Mouse (Mus musculus) urinary bladder, postnatal 10 days (tissue): ENCODE measurements around the gene Jam3.
"Not testable (repeated sequence)": the region's sequence is repeated elsewhere in the genome, so short reads cannot be mapped to it uniquely, and the experiment has no call there.

Experiments
- DNase-seq: peaks from one replicate; pipeline ENCODE4 v3.0.0; 2022; ENCODE audit warnings: low spot score

Jam3 gene

DNA sequence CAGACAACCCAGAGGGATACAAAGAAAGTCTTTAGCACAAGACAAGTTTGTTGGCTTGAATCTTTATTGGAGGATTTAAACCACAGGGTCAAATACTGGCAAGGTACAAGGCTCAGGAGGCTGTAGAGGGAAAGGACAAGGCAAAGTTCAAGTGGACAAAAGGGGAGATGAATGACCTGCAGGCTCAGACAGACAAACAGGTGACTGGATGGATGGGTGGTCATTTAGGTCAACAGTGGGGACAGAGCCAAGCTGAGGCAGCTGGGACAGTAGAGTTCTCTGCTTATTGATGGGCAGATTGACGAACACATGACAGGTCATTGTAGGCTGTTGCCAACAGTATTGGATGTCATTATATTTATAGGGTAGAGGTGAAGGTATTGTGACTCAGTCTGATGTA is 11.8 kb upstream of the Jam3 start:
- DNase-seq, result no peak

DNA sequence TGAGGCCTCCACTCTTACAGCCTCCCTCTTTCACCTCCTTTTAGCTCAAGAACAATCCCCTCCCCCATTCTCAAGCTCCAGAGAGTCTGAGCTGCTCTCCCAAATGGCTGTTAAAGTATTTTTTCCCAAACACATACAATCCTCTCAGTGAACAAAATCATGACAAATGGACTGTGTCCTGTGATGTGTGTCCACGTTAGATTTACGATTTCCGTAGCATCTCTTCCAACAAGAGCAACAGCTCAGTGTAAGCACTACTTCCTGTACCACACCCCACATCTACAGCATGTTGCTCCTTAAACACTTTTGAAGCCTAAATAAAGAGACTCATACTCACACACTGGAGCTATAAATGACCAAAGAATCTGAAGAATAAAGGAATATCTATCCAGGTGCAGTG is 10.4 kb upstream of the Jam3 start:
- DNase-seq, result no peak

DNA sequence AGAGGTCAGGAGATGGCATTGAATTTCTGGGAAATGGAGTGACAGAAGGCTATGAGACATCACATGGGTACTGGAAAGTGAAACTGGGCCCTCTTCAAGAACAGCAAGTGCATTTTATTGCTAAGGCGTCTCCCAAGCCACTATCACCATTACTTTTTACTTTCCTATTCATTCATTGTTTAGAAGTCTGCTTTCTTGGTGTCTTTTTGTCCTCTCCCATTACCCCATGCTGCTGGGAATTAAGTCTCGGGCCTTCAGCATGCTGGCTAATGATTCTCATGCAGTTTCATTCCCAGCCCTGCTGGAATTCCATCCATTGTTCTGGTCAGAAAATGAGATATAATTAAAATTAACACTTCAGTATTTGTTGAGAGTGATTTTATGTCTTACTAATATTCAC is 9.7 kb upstream of the Jam3 start:
- no peak for DNase-seq

DNA sequence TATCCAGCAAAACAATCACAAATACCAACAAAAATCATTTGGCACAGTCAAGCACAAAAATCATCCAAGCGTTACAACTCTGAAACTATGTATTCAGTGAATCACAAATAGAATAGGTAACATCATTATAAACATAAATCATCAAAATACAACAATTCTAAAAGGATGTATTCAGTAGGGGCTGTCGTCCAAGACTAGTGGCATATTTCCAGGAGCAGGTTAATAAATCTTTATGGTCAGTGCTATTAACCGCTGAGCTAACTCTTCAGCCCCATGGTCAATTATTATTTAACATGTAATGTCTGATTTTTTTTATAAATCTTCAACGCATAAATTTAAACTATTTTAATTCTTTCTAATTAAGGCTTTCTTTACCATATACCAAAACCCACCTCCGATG is 8.4 kb upstream of the Jam3 start:
- DNase-seq, result not testable (repeated sequence)

DNA sequence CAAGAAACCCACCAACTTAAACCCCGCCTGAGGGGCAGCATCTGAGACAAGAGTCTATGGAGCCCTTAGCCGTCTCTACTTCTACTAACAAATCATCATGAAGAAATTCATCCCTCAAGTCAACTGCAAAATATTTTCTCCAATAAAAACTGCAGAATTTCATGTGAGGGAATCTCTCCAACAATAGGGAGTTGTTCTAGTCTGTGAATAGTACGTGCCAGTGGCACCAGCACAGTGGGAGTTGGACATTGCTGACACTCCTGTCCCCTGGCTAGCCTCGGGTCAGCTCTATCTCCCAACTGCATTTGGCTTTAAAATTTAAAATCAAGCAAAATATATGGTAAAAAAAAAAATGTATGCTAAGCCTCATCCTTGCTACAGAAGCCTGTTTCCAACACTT is 1.4 kb downstream of the Jam3 start:
- DNase-seq, result no peak

DNA sequence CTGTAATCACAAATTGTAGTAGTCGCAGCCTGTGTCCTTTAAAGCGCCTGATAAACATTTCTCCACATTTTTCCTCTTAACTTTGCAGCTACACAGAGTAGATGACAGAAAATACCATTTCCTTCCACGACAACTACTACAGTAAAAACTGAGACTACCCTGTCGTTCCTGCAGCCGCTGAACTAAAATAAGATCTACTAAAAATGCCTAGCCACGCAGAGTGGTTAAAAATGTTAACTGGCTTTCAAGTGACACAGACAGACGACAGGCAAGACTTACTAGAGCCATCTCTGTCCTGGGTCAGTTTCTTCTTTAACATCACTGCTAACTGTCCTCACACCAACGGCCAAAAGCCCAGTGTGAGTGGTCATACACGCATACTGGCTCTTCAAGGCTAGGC is 5.4 kb downstream of the Jam3 start:
- no peak for DNase-seq

DNA sequence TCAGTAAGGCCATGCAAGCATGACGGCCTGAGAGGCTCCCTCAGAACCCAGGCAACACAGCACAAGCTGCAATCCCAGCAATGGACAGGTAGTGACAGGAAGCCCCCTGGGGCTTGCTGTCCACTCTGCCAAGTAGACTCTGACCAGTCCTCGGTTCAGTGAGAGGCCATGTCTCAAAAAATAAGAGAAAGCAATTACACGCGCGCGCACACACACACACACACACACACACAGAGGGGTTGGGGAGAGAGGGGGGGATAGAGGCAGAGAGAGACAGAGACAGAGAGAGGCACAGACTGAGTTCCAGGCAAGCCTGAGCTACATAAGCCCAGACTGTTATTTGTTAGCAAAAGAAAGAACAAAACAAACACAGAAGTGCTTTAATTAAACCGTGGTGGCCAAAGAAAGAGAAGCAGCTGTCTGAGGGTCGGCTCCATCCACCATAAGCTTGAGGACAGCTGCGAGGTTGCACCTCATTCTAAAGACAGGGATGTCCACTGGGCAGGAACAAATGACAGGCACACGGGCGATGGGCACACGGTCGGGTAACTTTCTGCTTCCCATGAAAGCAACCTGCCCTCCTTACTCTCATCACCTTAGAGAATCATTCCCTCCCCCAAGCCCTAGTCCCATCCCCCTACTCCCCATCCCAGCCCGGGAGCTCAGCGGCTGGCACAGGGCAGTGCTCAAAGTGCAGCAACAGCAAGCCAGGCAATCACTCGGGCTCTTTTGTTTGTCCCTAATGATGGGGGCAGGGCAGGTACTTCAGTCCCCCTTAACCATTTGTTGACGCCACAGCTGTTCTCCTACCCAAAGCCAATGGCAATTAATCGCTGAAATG is 6.4 kb downstream of the Jam3 start:
- DNase-seq, result no peak

DNA sequence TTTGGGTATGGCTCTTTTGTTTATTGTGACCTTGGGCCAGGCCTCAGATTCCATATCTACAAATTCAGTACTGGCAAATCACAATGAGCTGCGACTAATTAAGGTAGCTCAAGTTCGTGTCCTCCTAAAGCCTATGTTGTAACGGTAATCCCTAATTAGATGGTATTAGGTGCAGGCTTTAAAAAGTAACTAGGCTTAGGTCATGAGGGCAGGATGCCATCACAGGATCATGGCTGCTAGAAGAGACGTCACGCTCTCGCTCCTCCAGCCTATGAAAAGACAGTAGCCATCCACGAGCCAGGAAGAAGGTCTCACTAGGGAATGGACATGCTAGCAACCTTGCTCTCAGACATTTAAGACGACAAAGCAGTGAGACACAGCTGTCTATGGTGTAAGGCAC is 7.3 kb downstream of the Jam3 start:
- DNase-seq, result no peak

DNA sequence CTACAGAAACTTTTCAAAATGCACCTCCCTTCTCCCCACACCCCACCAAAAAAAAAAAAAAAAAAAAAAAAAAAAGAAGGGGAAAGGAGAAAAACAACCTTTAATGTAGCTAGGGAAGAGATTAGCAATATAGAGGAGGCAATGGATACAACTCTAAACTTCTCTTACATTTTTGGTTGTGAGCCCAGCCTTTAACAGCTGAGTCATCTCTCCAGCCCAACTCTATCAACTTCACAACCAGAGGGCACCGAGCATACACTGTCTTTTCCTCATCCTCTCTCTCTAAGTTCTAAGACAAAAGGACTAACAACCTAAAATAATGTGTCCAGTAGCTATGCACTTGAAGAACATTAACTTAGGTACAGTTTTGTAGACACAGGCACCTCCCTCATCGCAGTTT is 8.4 kb downstream of the Jam3 start:
- no peak for DNase-seq

DNA sequence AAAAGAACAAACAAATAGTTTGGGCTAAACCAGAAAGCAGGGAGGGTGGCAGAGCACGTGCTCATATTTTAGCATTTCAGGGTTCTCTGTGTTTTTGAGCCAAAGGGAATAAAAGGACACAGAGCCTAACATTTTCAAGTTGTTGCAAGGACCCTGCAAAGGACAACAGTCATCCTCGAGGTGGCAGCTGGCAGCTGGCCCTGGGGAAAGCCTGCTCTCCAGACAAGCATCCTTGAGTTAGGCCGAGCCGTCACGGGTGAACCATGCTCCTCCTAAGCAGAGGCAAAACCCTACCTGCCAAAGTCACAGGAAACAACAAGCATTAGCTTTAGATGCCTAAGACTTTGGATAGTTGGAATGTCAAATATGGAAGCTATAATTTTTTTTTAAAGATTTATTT is 10.2 kb downstream of the Jam3 start:
- DNase-seq, result no peak

DNA sequence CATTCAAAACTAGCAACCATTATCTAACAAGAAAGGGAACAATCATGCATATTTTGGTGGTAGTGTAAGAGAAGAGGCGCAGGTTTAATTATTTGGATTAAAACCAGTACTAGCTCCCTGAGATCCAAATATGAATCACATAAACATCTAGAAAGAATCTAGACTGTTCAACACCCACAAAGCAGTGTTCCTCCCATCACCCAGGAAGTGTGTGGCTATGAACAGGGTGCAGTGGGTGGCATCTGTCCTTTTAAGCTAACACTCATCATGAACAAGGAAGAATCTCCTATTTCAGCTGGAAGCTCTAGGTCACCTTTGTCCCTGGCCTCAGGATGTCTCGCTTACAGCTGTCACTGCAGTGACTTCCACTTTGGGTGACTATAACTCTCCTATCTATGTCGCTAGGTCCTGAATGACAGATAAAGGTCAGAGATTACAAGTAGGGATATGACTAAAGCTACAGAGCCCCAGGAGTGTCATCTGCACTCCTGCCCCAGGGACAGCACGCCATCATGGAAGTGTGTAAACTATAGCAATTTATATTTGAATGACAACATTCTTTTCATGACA is 10.9 kb downstream of the Jam3 start:
- no peak for DNase-seq

DNA sequence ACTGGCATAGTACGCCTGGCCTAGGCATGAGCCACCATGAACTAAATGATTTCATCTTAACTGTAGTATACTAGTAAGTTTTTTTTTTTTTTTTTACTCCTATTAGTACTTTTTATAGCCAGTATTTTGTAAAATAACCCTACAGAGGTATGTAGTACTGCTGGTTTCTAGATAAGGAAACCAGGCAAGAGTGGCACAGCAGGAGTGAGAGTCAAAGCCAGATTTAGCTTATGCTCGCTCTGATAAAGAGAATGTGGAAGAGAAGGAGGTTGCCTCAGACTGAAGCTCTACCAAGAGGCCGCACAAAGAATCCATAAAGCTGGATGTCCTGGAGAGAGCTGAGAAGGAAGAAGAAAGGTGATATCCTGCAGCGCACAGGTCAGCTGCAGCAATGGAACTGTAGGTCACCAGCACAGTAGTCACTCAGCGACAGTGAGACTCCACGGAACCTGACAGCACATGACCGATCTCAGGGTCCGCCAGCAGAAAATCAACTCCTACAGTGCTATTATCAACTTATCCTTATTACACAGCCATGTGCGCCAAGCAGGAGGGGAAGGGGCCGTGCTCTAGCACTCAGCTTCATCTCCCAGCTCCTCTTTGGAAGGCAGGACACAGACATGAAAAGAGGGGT is 14.7 kb downstream of the Jam3 start:
- DNase-seq, result no peak

DNA sequence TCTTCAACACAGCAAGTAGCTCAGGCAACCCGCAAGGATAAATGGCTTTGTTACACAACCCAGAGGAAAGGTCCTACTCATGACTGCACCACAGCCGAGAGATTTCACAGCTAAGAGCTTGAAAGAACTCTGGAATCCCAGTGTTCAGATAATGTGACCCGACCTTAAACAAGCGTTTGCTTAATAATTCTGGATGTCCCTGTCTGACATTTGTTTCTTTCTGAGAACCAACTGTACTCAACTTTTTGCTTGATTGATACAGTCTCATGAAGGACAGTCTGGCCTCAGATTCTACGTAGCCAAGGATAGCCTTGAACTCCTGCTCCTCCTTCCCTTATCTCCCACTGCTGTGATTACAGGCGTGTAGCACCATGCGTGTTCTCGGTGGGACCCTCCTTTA is 18.6 kb downstream of the Jam3 start:
- DNase-seq, result no peak

DNA sequence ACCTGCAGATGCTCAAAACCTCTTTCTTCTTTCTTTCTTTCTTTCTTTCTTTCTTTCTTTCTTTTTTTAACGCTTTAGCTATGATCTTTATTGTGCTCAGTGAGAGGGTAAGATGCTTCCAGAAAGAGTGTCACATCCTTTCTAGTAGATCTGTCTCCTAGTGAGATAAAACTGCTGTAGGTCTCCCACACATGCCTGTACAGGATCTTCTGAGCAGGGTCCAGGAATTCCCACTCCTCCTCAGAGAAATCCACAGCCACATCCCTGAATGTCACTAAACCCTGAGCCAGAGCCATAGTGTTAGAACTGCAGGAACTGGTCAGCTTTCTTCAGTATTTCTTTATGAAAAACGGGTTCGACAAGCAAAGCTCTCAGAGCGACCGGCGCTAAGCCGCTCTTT is 19.8 kb downstream of the Jam3 start:
- no peak for DNase-seq

DNA sequence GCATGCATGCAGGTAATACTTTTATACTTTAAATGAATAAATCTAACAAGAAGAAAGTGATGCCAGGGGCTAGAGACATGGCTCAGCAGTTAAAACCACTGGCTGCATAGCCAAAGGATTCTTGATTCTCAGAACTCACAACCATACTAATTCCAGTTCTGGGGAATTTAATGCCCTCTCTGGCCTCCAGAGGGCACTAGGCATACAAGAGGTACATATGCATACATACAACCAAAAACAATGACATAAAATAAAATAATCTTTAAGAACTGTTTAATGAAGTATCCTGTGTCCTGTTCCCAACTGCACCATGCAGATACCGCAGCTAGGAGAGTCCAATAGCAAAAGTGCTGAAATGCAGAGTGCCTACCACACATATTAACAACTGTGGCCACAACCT is 20.8 kb downstream of the Jam3 start:
- DNase-seq, result no peak

DNA sequence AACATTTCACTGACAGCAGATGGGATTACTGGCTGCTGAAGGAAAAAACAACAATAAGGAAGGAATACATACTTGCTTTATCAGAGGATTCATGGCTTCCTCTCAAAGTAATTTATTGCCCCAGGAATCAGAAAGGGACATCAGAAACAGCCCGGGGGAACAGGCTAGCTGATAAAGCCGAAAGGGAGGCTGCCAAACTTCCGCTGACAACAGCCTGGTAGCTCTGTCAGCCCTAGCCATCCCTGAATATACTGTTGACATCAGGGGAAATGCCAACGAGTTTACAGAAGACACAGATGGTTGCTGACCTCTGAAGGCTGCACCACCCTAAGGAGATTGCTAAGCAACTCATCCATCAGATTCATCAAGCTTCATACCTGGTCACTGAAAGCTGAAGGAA is 26.6 kb downstream of the Jam3 start:
- DNase-seq, result no peak

DNA sequence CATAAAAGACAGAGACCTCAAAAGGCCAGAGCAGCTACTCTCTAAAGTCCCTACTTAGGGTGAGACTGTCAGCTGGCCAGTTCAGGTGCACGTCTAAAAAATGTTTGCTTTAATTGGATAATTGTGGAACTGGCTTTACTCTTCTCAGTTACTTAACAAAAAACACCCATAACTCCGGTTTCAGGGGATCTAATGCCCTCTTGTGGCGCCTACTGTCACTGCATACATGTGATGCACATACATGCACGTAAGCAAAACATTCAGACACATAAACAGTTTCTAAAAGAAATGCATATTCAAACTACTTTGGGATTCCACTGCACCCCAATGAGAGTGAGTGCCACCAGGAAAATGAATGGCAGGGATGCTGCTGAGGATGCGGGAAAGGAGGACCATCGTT is 28.7 kb downstream of the Jam3 start:
- no peak for DNase-seq

DNA sequence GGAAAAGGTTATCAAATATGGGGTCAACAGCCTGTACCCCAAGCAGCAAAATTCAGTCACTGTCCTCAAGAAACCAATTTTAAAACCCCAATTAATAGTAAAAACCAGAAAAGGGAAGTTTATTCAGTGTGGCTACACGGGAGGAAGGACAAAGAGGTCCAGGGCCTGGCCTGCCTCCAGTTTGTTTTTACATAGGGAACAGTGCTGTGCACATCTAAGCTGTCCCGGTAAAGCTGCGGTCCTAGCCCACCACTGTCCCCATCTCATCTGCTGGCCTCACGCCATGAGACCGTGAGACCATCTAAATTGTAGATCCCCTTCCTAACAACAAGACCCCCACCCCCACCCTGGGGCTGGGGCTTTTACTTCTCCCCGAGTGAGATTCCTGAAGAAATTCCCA is 29.8 kb downstream of the Jam3 start:
- DNase-seq, result no peak

DNA sequence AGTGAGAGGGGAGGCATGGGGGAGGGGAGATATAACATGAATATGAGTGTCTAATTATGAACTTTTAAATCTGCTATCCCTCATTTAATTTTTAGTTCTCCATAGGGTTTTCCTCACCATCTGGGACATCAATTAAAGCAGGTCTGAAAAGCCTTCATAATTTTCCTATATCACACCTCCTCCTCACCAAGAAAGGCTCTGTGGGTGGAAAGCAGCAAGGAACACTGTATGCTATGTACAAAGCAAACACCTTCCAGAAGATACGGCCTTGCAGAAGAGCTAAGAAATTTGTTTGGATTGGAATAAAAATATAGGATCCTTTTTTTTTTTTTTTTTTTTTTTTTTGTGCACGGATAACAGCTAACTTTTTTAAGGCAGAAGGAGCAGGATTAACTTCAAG is 31.3 kb downstream of the Jam3 start:
- no peak for DNase-seq

DNA sequence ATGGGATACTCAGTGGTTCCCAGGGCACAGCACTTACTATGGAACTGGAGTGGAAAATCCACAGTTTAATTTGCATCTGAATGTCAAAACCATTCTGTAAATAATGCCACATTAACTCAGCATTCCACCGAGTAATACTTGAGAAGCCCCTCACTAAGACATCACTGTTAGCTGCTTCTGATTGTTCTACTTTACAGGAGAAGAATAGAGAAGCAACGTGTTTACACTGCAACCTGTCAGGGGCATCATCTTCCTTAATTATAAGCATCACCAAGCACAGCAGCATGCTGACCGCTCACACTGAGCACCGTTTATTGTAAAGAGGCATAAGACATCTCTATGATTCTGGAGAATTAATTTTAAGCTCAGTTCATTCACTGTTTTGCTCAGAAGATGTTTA is 32.3 kb downstream of the Jam3 start:
- no peak for DNase-seq

DNA sequence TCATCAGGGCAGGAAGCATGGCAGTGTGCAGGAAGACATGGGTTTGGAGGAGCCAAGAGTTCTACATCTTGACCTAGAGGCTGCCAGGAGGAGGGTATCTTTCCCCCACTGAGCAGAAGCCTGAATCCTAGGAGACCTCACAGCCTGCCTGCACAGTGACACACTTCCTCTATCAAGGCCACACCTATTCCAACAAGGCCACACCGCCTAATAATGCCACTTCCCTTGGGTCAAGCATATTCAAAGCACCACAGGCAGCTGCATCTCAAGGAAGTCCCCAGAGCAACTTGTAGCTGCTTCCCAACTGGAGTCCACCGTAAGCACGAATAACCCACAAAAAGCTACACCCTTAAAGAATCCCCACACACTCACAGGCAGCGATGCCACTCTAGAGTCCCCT is 33.1 kb downstream of the Jam3 start:
- no peak for DNase-seq

DNA sequence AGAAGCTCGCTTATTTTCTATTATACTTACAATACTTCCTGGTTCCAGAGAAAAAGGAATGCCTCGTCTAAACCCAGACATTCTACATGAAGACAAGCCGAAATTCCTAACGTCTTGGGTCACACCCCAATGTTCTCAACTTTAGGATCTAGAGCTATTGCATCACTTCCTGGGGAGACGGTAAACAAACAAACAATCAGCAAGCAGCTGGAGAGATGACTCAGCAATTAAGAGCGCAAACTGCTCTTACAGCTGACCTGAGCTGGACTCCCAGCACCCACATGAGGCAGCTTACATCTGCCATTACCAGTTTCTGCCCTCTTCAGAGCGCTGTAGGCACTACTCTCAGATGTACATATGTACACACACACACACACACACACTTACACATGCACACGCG is 34.0 kb downstream of the Jam3 start:
- no peak for DNase-seq

DNA sequence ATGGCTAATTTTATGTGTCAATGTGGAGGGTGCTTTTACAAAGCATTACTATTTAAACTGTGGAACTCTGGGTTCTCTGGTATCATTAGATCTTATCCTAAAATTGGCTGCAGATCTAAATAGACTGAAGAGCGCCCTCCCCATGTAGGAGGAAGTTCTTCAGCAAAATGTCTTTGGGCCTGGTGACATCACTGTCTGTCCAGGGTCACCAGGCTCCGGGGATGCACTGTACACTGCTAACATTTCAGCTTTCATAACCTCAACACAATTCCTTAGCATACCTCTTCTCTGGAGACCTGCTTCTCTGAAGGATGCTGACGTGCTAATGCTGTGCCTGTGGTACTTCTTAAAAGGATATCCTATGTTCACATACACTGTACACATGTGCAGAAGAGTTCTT is 43.5 kb downstream of the Jam3 start:
- no peak for DNase-seq

DNA sequence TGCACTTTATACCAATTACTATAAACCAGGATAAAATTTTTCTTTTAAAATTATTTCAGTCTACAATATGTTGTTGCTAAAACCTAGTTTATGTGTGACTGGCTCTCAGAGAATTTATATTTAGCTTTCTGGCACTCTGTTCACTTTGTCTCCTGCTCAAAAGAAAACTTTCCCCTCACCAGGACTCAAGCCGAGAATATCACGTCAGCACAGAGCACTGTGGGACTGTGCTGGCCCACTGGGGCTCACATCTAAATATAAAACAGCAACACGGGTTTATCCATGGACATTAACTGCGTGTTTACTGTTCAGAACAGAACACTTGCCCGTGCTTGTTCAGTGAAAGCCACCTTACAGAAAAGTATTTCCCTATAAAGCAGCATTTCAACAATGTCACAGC is 44.5 kb downstream of the Jam3 start:
- no peak for DNase-seq
